Mouse (Mus musculus): ENCODE measurements around the gene Ppp1r3a. TPM values are rescaled to one million over a fixed set of nuclear protein-coding genes. Genes with fewer than 3 reads are reported as not detected.

The Ppp1r3a gene
- not detected in 4 replicates for total RNA-seq (2023; ENCODE audit: inconsistent age)

DNA sequence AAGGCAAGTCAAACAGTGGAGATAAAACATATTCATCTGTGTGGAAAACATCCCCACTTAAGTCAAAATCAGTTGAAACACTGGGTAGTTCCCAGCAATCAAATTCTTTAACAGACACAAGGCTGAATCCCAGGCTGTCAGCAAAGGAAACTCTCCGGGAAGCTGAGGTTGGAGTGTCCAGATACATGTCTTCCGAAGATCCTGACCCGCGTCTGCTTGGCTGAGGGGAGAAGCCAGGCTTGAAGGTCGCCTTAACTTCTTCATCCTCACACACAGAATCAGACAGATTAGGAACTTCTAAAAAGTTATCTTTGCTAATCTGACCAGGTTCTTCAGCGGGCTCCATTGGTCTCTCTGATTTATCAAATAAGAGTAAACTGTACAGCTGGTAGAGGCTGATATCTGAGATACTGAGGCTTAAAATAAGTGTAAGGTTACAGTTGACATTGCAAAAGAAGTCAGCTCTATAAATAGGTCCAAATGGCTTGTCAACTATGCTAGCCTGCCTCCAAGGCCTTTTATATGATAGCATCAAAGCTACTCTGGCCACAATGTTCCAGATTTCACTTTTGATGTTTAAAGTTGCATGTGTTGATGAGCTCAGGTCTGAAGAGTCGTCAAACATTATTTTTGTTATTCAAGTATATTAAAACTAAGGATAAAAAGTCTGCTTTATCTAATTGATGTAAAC lies at the start of gene Ppp1r3a:
TSS of gene Ppp1r3a (minus strand) at position 374 of the 691 bp plus-strand sequence.

Other genes with a start within 250 kb of the Ppp1r3a start
- gene Foxp2, start 146.1 kb upstream of the Ppp1r3a start, total RNA-seq (2023; ENCODE audit: inconsistent age), result not detected in 4 replicates